ENCODE assay signal across 28 mouse cellular contexts in genomic region chr11:109109826-109110346, GRCm38 (mm10). TPM values are rescaled to one million over a fixed set of nuclear protein-coding genes. Genes with fewer than 3 reads are reported as not detected.
"Had no signal": no experiment of that assay in that cellular context is flagged by ENCODE, and none has a peak within 500 bp of the region (broad histone marks: within the 10 kb centered on the region; RNA-seq: fewer than 3 reads in every experiment).

No protein-coding gene starts in this region.

- H3K27ac ChIP-seq: kidney, postnatal 0 days; layer of hippocampus, adult 2 months; liver, embryonic 13.5 days; macrophage; neural tube, embryonic 13.5 days; stomach, embryonic 15.5 days had no signal

- H3K4me2 ChIP-seq: liver, embryonic 13.5 days; neural tube, embryonic 13.5 days; stomach, embryonic 15.5 days had no signal

- H3K4me1 ChIP-seq: liver, embryonic 13.5 days; stomach, embryonic 15.5 days had no signal

- H3K9me3 ChIP-seq: liver, embryonic 13.5 days; neural tube, embryonic 13.5 days; stomach, embryonic 15.5 days had no signal

- DNase-seq: kidney, postnatal 25 days; layer of hippocampus, adult 9-11 months; liver, embryonic 13.5 days; lung, adult 2 months; midbrain, embryonic 14.5 days; retina, postnatal 1 day; right cerebral cortex, postnatal 25 days; spleen, adult 18-20 months; thymus, postnatal 36 days had no signal

- H3K27me3 ChIP-seq: liver, embryonic 13.5 days; neural tube, embryonic 13.5 days; stomach, embryonic 15.5 days had no signal

- H3K4me3 ChIP-seq: layer of hippocampus, adult 2 months; liver, embryonic 13.5 days; myocyte; neural tube, embryonic 13.5 days; stomach, embryonic 15.5 days had no signal

- H3K9ac ChIP-seq: liver, embryonic 13.5 days; stomach, embryonic 15.5 days had no signal

- H3K36me3 ChIP-seq: liver, embryonic 13.5 days; neural tube, embryonic 13.5 days; stomach, embryonic 15.5 days had no signal

RNA-seq across cellular contexts. Expression of gene E030025P04Rik, which starts 34.3 kb away (rescaled TPM):
- total RNA-seq: layer of hippocampus, adult 2 months; layer of hippocampus, postnatal 25 days; left cerebral cortex, adult 18-20 months; left cerebral cortex, postnatal 10 days; left cerebral cortex, postnatal 36 days; liver, adult 2 months; megakaryocyte, adult 5-6 weeks; monocyte, adult 5-6 weeks; neutrophil, adult 5-6 weeks had no signal
- polyA plus RNA-seq: kidney, embryonic 14.5 days; kidney, postnatal 0 days; large intestine, adult 2 months; limb, embryonic 11.5 days; limb, embryonic 14.5 days; liver, adult 2 months; liver, embryonic 13.5 days; liver, embryonic 16.5 days; macrophage; midbrain, embryonic 14.5 days; myocyte; neural tube, embryonic 13.5 days; stomach, embryonic 15.5 days had no signal
